Mouse (Mus musculus) lung, adult 2 months (tissue): ENCODE data around the gene Cetn2. TPM values are rescaled to one million over a fixed set of nuclear protein-coding genes. Genes with fewer than 3 reads are reported as not detected.

Source experiments
- DNase-seq: peaks from one replicate; pipeline ENCODE4 v3.0.0; 2022
- H3K4me1 ChIP-seq: fragments of 200-500 bp; 2 replicates; pipeline ENCODE4 v1.6.1; 2011; ENCODE audit warnings: low read length; ENCODE audit not compliant: control insufficient read depth, insufficient read depth
- H3K4me3 ChIP-seq: fragments of 200-500 bp; replicated peaks from 2 replicates; pipeline ENCODE3; 2011; ENCODE audit warnings: low read depth, mild to moderate bottlenecking, control low read depth, low read length; ENCODE audit errors: extremely low read depth
- CTCF ChIP-seq: fragments of 200-500 bp; IDR thresholded peaks from 2 replicates; pipeline ENCODE4 v1.5.1; 2011; ENCODE audit warnings: mild to moderate bottlenecking, low read length, control low read depth; ENCODE audit not compliant: insufficient read depth
- POLR2A ChIP-seq: fragments of 200-500 bp; IDR thresholded peaks from 2 replicates; pipeline ENCODE4 v1.6.1; 2011; ENCODE audit warnings: low read depth, mild to moderate bottlenecking, control low read depth, low read length, borderline replicate concordance; ENCODE audit errors: extremely low read depth
- WGBS: fragments of 180-500 bp; shearing (Covaris S2); methylation state at CpG from one replicate; pipeline ENCODE4 v1.1.7; 2018; 5-methylcytosine and 5-hydroxymethylcytosine counted together
- polyA plus RNA-seq: library from polyadenylated mRNA; depleted of rRNA; stranded (reverse); fragments of >200 nt; gene quantifications from 2 replicates; pipeline ENCODE4 v1.2.3, GENCODE M21; 2012; rRNA removed

The Cetn2 gene
- polyA plus RNA-seq, result 4.0 and 9.2 TPM in 2 replicates

GRCm38 (mm10) chrX:72917884-72918681 is at the start of gene Cetn2, which contains the start of gene Nsdhl:
TSS of gene Cetn2 (minus strand) at chrX:72918411.
TSS of gene Nsdhl (plus strand) at chrX:72918557.
- DNase-seq, result peak; percentile 73
- Histone ChIP-seq H3K4me1 (no peaks in the 10 kb centered on the region), H3K4me3 (peak within 1 kb of the TSS; percentile 83)
- 27% methylated on average over 41 of the region's 41 CpGs for WGBS
- TF ChIP-seq CTCF, result no peak
- TF ChIP-seq POLR2A, result peak; percentile 43; the same call in 1 of the 2 replicates

GRCm38 (mm10) chrX:72962743-72963142 is 44.5 kb upstream of the Cetn2 start:
- 63% methylated on average over 3 of the region's 3 CpGs for WGBS
- no peak for DNase-seq
- no peak overlapping the region for H3K4me3 ChIP-seq
- H3K4me1 ChIP-seq, result no peaks in the 10 kb centered on the region
- no peak for TF ChIP-seq POLR2A
- TF ChIP-seq CTCF, result no peak

GRCm38 (mm10) chrX:72961511-72961910 is 43.3 kb upstream of the Cetn2 start:
- DNase-seq, result no peak
- Histone ChIP-seq H3K4me1 (no peaks in the 10 kb centered on the region), H3K4me3 (no peak overlapping the region)
- TF ChIP-seq CTCF (no peak), POLR2A (no peak)
- 47% methylated on average over 3 of the region's 3 CpGs for WGBS

GRCm38 (mm10) chrX:72960431-72960830 is 42.2 kb upstream of the Cetn2 start:
- WGBS, result 82% methylated on average over 4 of the region's 4 CpGs
- no peak overlapping the region for H3K4me3 ChIP-seq
- TF ChIP-seq POLR2A, result no peak
- TF ChIP-seq CTCF, result no peak
- peak; percentile 13 for DNase-seq
- no peaks in the 10 kb centered on the region for H3K4me1 ChIP-seq

GRCm38 (mm10) chrX:72956486-72956885 is 38.3 kb upstream of the Cetn2 start:
- DNase-seq, result no peak
- WGBS, result 83% methylated on average over 4 of the region's 4 CpGs
- TF ChIP-seq CTCF (no peak), POLR2A (no peak)
- Histone ChIP-seq H3K4me3 (no peak overlapping the region), H3K4me1 (no peaks in the 10 kb centered on the region)

- no peak for DNase-seq
- Histone ChIP-seq H3K4me1 (no peaks in the 10 kb centered on the region), H3K4me3 (no peak overlapping the region)
- WGBS, result 83% methylated on average over 4 of the region's 4 CpGs
- TF ChIP-seq POLR2A, result no peak
- no peak for TF ChIP-seq CTCF
Observed at GRCm38 (mm10) chrX:72953464-72953863, 35.3 kb upstream of the Cetn2 start.

GRCm38 (mm10) chrX:72921391-72921790 is 3.2 kb upstream of the Cetn2 start:
- TF ChIP-seq POLR2A, result no peak
- TF ChIP-seq CTCF, result no peak
- 69% methylated on average over 2 of the region's 2 CpGs for WGBS
- no peaks in the 10 kb centered on the region for H3K4me1 ChIP-seq
- no peak for DNase-seq
- no peak overlapping the region for H3K4me3 ChIP-seq

- no peak for DNase-seq
- H3K4me3 ChIP-seq, result peak overlapping the region; percentile 83
- TF ChIP-seq POLR2A (no peak), CTCF (no peak)
- 24% methylated on average over 6 of the region's 6 CpGs for WGBS
- no peaks in the 10 kb centered on the region for H3K4me1 ChIP-seq
Observed at GRCm38 (mm10) chrX:72918682-72919059, 460 bp upstream of the Cetn2 start.

- DNase-seq, result no peak
Observed at GRCm38 (mm10) chrX:72911611-72912010, 6.6 kb downstream of the Cetn2 start.

GRCm38 (mm10) chrX:72908404-72908741 is 9.8 kb downstream of the Cetn2 start:
- no peak overlapping the region for H3K4me3 ChIP-seq
- TF ChIP-seq CTCF (no peak), POLR2A (no peak)
- 15% methylated on average over 2 of the region's 2 CpGs for WGBS
- DNase-seq, result no peak
- H3K4me1 ChIP-seq, result no peaks in the 10 kb centered on the region

More at GRCm38 (mm10) chrX:72911611-72912010, 6.6 kb downstream of the Cetn2 start:
- Histone ChIP-seq H3K4me3 (no peak overlapping the region), H3K4me1 (no peaks in the 10 kb centered on the region)
- TF ChIP-seq CTCF (no peak), POLR2A (no peak)
- WGBS, result 73% methylated on average over 1 of the region's 1 CpGs
